Mouse (Mus musculus) thymus, adult 2 months (tissue): ENCODE data around the gene Hist1h2ab. TPM values are rescaled to one million over a fixed set of nuclear protein-coding genes. Genes with fewer than 3 reads are reported as not detected.

Experiments used
- DNase-seq: peaks from one replicate; pipeline ENCODE4 v3.0.0; 2021
- H3K27ac ChIP-seq: fragments of 200-500 bp; 2 replicates; pipeline ENCODE4 v1.5.1; 2012; ENCODE audit warnings: low read length, control low read depth; ENCODE audit not compliant: control insufficient read depth, insufficient read depth
- H3K27me3 ChIP-seq: fragments of 200-500 bp; 2 replicates; pipeline ENCODE4 v1.6.1; 2012; ENCODE audit warnings: mild to moderate bottlenecking, low read length, moderate library complexity, mixed read lengths; ENCODE audit not compliant: control insufficient read depth, insufficient read depth
- H3K36me3 ChIP-seq: fragments of 200-500 bp; 2 replicates; pipeline ENCODE4 v1.6.1; 2012; ENCODE audit warnings: mild to moderate bottlenecking, low read length, moderate library complexity; ENCODE audit not compliant: control insufficient read depth, insufficient read depth
- H3K4me1 ChIP-seq: fragments of 200-500 bp; replicated peaks from 2 replicates; pipeline ENCODE4 v1.6.1; 2012; ENCODE audit warnings: low read length; ENCODE audit not compliant: control insufficient read depth, insufficient read depth
- H3K4me3 ChIP-seq: fragments of 200-500 bp; 2 replicates; pipeline ENCODE4 v1.5.1; 2012; ENCODE audit warnings: mild to moderate bottlenecking, low read length, control low read depth, moderate library complexity; ENCODE audit not compliant: control insufficient read depth, insufficient read depth
- CTCF ChIP-seq: fragments of 200-500 bp; IDR thresholded peaks from 2 replicates; pipeline ENCODE4 v1.5.1; 2012; ENCODE audit warnings: mild to moderate bottlenecking, control low read depth, low read length, moderate library complexity, borderline replicate concordance; ENCODE audit not compliant: control insufficient read depth, poor library complexity, insufficient read depth; ENCODE audit errors: extremely low read depth
- POLR2A ChIP-seq: fragments of 200-500 bp; IDR thresholded peaks from 2 replicates; pipeline ENCODE4 v1.6.1; 2012; ENCODE audit warnings: mild to moderate bottlenecking, low read length, control low read depth, moderate library complexity; ENCODE audit not compliant: control insufficient read depth, poor library complexity, insufficient read depth; ENCODE audit errors: extremely low read depth
- WGBS: fragments of 180-500 bp; shearing (Covaris S2); methylation state at CpG from one replicate; pipeline ENCODE4 v1.1.7; 2018; 5-methylcytosine and 5-hydroxymethylcytosine counted together
- polyA plus RNA-seq: library from polyadenylated mRNA; depleted of rRNA; stranded (reverse); fragments of >200 nt; gene quantifications from 2 replicates; pipeline ENCODE4 v1.2.3, GENCODE M21; 2012; rRNA removed

The Hist1h2ab gene
- polyA plus RNA-seq, 1 experiment, result 258 TPM

DNA sequence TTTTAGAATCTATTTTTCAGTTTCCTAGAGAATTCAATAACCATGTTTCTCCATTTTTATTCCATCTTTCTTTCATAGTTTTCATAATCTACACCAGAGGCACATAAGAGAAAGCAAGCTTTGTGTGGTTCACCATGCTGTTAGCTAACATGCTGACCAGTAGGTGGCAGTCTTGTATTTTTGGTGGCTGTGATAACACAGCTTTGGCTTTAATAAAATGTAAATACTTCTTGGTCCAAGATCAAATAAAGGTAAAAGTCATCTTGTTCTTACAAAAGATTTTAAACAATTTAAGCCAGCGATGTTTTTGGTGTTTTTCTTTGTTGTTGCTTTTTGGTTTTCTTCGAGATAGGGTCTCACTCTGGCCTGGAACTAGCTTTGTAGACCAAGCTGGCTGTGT, 41.6 kb downstream of the Hist1h2ab start:
- TF ChIP-seq POLR2A, result no peak
- no peak for TF ChIP-seq CTCF
- peak; percentile 40 for DNase-seq
- no peaks in the 10 kb centered on the region for H3K36me3 ChIP-seq
- no peaks in the 10 kb centered on the region for H3K4me1 ChIP-seq
- H3K27ac ChIP-seq, result no peak overlapping the region
- no peaks in the 10 kb centered on the region for H3K27me3 ChIP-seq
- H3K4me3 ChIP-seq, result no peak overlapping the region
- 39% methylated on average over 2 of the region's 2 CpGs for WGBS

DNA sequence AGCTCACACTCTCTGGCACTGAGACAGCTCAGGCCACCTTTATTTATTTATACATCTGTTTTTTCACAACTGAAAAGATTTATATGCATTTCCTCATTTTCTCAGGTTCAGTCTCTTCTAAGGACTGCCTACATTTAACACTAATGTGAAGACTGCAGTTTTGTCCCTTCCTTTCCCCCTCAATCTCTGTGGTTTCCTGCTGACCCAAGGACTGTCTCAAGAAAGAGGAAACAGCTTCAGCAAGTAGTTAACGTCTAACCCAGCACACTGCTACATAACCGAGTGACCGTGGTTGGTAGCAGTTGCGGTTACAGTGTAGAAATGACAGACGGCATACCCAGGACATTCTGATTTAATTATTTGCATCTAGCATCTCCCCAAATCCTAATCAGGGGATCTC, 48.5 kb downstream of the Hist1h2ab start:
- no peaks in the 10 kb centered on the region for H3K4me1 ChIP-seq
- no peaks in the 10 kb centered on the region for H3K36me3 ChIP-seq
- TF ChIP-seq POLR2A (no peak), CTCF (no peak)
- no peak overlapping the region for H3K4me3 ChIP-seq
- no peak overlapping the region for H3K27ac ChIP-seq
- DNase-seq, result no peak
- H3K27me3 ChIP-seq, result no peaks in the 10 kb centered on the region
- 33% methylated on average over 5 of the region's 5 CpGs for WGBS

Other genes with a start within 250 kb of the Hist1h2ab start
- gene Hist1h4h, start 220.1 kb upstream of the Hist1h2ab start, polyA plus RNA-seq, result 150 and 182 TPM in 2 replicates
- 4,070 and 5,945 TPM in 2 replicates for gene Hist1h2af, start 217.2 kb upstream of the Hist1h2ab start, polyA plus RNA-seq
- 496 and 661 TPM in 2 replicates for gene Hist1h3g, start 215.7 kb upstream of the Hist1h2ab start, polyA plus RNA-seq
- gene Hist1h2bh, start 207.7 kb upstream of the Hist1h2ab start, polyA plus RNA-seq, result 37.8 and 51.2 TPM in 2 replicates
- gene Hist1h3f, start 207.1 kb upstream of the Hist1h2ab start, polyA plus RNA-seq, result 72.3 and 87.8 TPM in 2 replicates
- gene Hist1h4f, start 199.5 kb upstream of the Hist1h2ab start, polyA plus RNA-seq, result 208 and 221 TPM in 2 replicates
- 1.9 and 2.9 TPM in 2 replicates for gene Hist1h1d, start 197.9 kb upstream of the Hist1h2ab start, polyA plus RNA-seq
- gene Hist1h3e, start 188.8 kb upstream of the Hist1h2ab start, polyA plus RNA-seq, result 245 and 339 TPM in 2 replicates
- 174 and 210 TPM in 2 replicates for gene Hist1h2ae, start 179.9 kb upstream of the Hist1h2ab start, polyA plus RNA-seq
- gene Hist1h2bg, start 179.7 kb upstream of the Hist1h2ab start, polyA plus RNA-seq, result 523 and 578 TPM in 2 replicates
- gene Hist1h2bf, start 176.9 kb upstream of the Hist1h2ab start, polyA plus RNA-seq, result 277 and 362 TPM in 2 replicates
- 76.8 and 109 TPM in 2 replicates for gene Hist1h2ad, start 176.7 kb upstream of the Hist1h2ab start, polyA plus RNA-seq
- 161 and 207 TPM in 2 replicates for gene Hist1h3d, start 175.4 kb upstream of the Hist1h2ab start, polyA plus RNA-seq
- 115 and 120 TPM in 2 replicates for gene Hist1h4d, start 169.5 kb upstream of the Hist1h2ab start, polyA plus RNA-seq
- 14.4 and 19.9 TPM in 2 replicates for gene Hist1h2be, start 130.0 kb upstream of the Hist1h2ab start, polyA plus RNA-seq
- 9.4 and 18.5 TPM in 2 replicates for gene Hist1h1e, start 128.6 kb upstream of the Hist1h2ab start, polyA plus RNA-seq
- gene Hist1h2ac, start 67.2 kb upstream of the Hist1h2ab start, polyA plus RNA-seq, result 11.0 and 12.9 TPM in 2 replicates
- 153 and 154 TPM in 2 replicates for gene Hist1h2bc, start 66.9 kb upstream of the Hist1h2ab start, polyA plus RNA-seq
- gene Hist1h1t, start 55.3 kb upstream of the Hist1h2ab start, polyA plus RNA-seq, result 0.11 TPM in 1 of 2 replicates, not detected in the other
- 69.8 and 70.6 TPM in 2 replicates for gene Hist1h4c, start 52.7 kb upstream of the Hist1h2ab start, polyA plus RNA-seq
- gene Hfe, start 40.3 kb upstream of the Hist1h2ab start, polyA plus RNA-seq, result 9.8 and 13.5 TPM in 2 replicates
- 40.9 and 48.1 TPM in 2 replicates for gene Hist1h1c, start 12.3 kb upstream of the Hist1h2ab start, polyA plus RNA-seq
- 377 and 602 TPM in 2 replicates for gene Hist1h3c, start 5.5 kb upstream of the Hist1h2ab start, polyA plus RNA-seq
- gene Hist1h2bb, start 4.4 kb upstream of the Hist1h2ab start, polyA plus RNA-seq, result 160 and 224 TPM in 2 replicates
- gene Hist1h3b, start 1.1 kb downstream of the Hist1h2ab start, polyA plus RNA-seq, result 529 and 561 TPM in 2 replicates
- 101 and 134 TPM in 2 replicates for gene Hist1h4b, start 5.9 kb downstream of the Hist1h2ab start, polyA plus RNA-seq
- gene Hist1h4a, start 10.1 kb downstream of the Hist1h2ab start, polyA plus RNA-seq, result 295 and 320 TPM in 2 replicates
- gene Hist1h3a, start 11.3 kb downstream of the Hist1h2ab start, polyA plus RNA-seq, result 348 and 451 TPM in 2 replicates
- gene Hist1h1a, start 12.5 kb downstream of the Hist1h2ab start, polyA plus RNA-seq, result 18.2 and 21.2 TPM in 2 replicates
- not detected in 2 replicates for gene Trim38, start 18.8 kb downstream of the Hist1h2ab start, polyA plus RNA-seq
- 0.08 and 0.26 TPM in 2 replicates for gene Slc17a2, start 55.9 kb downstream of the Hist1h2ab start, polyA plus RNA-seq
- 0.05 and 0.13 TPM in 2 replicates for gene Slc17a3, start 88.3 kb downstream of the Hist1h2ab start, polyA plus RNA-seq
- gene Slc17a1, start 116.6 kb downstream of the Hist1h2ab start, polyA plus RNA-seq, result 0.11 and 0.13 TPM in 2 replicates
- gene Slc17a4, start 163.9 kb downstream of the Hist1h2ab start, polyA plus RNA-seq, result 0.16 and 0.27 TPM in 2 replicates
- not detected in 2 replicates for gene Hist1h2ba, start 183.0 kb downstream of the Hist1h2ab start, polyA plus RNA-seq
- not detected in 2 replicates for gene Hist1h2aa, start 183.3 kb downstream of the Hist1h2ab start, polyA plus RNA-seq
- 0.11 TPM in 1 of 2 replicates, not detected in the other for gene Scgn, start 240.1 kb downstream of the Hist1h2ab start, polyA plus RNA-seq